Mouse (Mus musculus): ENCODE data around the gene 4931409K22Rik.

The 4931409K22Rik gene

DNA sequence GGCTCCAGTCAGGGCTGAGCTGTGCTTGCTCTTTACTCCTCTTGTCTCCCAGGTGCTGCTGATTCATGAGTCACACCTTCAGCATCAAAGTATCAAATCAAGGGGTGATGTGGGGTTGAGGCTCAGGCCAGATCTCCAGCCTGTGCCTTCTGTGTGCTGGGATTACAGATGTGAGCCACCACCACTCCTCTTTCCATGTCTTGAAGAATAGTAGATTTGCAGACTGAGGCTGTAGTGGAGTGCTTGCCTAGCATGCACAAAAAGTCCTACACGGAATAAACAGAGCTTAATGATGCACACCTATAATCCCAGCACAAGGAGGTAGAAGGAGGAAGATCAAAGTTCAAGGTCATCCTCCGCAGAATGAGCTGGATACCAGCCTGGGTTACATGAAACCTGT lies at the start of gene 4931409K22Rik:
TSS of gene 4931409K22Rik (minus strand) at position 101 of the 400 bp plus-strand sequence.
- DNase-seq: no peak

DNA sequence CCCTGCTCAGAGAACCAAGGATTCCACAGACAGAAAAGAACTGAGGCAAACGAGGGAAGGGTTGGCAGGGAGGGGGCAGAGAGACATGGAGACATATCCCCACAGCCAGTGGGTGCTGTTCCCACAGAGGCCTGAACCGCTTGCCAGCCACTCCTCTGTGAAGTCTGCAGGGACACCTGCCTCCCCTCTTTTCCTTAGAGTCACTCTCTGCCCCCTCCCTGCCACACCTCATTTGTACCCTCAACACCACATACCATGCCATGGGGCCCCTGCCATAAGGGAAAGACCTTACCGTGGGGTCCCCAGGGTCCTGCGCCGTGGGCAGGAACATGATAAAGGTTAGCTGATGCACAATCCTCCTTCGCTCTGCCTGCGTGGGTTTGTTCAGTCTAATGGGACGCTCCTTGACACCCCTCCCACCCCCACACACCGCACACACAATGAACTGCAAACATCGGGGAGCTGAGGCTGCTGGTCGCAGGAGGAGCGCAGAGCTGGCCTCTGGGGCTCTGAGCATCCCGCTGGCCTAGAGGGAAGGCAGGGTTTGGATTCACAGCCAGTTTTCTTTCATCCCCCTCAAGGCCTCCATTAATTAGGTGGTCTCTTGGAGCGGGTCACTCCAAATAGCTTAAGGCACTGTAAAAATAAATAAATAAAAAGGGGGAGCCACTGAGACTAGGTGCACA lies 49.5 kb upstream of the 4931409K22Rik start:
- DNase-seq: peak in 1 of 2 experiments; percentile 21

DNA sequence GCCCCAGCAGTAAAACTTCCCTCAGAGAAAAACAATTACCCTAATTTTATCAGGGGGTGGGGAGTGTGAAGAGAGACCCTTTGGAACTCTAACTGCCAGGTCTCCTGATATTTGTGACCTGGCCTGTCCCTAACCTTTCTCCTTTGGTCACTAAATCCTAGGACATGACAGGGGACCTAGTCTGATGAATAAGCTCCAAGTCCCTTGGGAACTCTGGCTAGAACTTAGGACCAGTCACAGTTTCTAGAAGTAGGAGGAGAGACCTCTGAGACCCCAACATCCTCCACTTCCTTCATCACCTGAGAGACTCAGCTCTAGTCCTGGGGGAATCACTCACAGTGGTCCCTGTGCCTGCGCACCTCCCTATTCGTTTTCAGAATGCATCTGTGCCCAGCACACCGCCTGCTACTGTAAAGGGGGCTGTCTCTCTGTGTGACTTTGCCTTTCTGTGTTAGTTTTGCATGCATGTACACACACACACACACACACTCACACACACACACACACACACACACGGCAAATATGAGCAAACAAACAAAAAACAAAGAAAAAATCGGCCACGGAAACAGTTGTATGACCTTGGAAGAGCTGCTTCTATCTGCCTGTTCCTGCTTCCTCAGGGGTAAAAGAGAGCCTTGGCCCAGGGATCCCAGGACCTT lies 48.8 kb upstream of the 4931409K22Rik start:
- peak in 1 of 2 experiments; percentile 13 for DNase-seq

DNA sequence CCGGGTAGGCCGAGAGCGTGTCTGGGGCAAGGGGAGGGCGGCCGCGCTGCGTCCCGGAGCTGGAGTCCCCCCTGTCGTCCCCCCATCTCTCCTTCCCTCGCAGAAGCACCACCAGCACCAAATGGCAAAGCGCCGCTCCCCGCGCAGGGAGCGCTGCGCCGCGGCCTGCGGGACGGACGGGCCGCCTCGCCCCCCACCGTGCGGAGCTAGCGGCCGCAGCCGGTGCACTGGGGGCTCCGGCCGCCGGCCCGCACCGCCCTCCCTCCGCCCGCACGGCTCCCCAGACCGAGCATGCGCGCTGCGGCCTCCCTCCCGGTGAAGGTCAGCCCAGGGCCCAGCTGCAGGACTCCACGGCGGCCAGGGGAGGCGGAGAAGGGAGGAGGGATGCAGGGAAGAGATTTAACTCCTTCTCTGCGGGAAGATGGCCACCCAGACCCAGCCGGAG lies 48.1 kb upstream of the 4931409K22Rik start:
- peak; percentile 83 to 88 for DNase-seq

DNA sequence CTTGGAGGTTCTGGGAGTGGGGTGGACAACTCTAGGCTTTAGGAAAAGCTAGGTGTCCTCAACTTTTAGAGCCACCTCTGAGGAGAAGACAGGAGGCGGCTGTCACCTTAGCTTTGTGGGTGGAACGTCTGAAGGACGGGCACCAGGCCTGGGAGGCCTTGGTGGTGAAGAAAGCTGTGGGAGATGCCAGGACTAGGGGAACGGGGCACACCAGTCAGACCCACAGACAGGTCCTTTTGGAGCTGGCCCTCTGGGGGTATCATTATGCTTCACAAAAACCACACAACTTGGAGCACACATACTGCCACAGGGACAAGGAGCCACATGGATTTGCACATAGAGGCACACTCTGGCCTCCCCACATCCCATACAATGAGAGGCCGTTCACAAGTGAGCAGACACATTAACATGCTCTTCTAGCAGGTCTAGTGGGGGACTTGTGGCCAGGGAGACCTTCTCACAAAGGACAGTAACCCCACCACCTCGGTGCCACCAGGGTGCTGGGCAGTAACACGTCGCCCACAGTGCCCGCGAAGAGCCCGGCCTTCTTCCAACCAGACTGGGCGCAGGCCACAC lies 47.6 kb upstream of the 4931409K22Rik start:
- DNase-seq: peak in 1 of 2 experiments; percentile 28

DNA sequence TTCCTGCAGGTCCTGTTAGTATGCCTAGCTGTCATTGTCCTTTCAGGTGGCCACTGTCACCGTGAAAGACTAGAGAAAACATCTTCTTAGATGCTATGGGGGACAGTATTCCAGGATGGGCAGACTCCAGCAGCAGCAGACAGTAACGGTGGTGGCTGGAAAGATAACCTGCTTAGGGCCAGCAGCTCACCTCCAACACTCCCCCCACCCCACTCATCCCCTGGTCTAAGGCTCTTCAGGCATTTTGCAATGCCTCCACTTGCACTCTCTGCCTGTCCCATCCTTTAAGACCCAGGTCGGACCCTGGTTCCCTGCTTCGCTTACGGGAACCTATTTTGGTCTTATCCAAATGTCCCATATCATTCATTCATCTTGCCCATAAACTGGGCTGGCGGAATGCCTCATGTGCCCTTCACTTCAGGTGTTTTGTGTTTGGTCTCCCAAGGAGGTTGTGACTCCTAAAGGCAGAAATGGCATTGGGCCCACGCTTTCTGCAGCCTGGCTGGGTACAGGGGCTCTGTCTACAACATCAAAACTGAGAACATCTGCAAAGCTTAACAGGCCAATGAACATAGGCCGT lies 46.9 kb upstream of the 4931409K22Rik start:
- peak; percentile 21 to 40 for DNase-seq

DNA sequence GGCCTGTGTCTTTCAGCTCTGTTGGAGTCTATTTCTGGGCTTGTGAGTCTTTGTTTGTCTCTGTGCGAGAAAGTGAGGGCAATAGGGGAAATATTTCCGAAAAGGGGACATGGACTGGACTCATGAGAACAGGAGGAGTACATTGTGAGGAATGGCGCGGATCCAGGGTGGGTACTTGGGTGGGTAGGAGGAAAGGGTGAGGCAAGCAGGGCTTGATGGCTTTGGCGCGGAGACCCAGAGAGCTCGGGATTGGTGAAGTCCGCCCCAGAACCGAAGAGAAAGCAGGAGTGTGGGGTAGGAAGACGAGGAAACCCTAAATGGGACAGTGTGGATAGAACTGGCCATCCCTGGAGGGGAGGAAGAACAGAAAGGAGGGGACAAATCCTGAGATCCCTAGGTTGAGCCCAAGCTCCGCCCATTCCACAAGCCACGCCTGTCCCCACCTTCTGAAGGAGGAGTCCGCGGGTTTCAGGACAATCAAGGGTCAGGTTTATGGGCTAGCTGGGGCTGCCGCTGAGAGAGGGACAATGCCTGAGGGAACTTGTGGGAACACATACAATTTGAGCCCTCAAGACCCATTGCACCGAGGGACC lies 46.2 kb upstream of the 4931409K22Rik start:
- peak; percentile 72 to 80 for DNase-seq

DNA sequence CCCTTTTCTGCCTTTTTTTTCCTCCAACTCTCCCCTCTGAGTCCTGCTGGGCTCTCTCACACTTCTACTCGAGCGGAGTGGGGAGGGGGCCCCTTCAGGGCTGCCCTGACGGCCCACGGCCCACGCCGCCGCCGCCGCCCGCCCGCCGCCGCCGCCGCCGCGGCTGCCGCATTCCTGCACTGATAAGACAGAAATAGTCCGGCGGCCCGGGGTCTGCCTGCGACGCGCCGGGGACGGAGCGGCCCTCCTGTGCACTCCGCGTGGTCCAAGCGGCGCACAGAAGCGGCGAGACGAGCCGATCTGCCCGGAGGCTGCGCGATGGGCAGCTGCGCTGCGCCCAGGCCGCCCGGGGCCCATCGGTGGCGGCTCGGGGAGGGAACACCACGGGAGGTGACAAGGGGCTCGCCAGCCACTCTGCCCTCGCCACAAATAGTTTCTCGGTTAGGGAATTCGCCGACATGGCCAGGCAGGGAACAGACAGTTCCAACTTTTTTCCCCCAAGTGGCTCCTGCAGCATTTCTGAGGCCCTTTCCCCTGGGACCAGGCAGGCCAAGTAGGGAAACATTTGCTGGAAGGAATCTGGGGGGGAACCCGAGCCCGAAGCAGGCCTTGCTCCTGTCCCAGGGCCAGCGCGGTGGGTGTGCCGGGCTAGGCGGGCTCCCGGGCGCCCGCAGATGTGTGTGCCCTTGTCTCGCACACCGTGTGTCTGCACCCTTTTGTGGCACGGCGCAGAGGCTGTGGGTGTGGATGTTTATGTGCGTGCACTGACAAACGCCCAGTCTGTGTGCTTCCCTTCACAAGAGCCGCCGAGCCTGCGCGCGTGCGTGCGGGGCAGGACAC lies 45.5 kb upstream of the 4931409K22Rik start:
- DNase-seq: peak; percentile 61 to 73

DNA sequence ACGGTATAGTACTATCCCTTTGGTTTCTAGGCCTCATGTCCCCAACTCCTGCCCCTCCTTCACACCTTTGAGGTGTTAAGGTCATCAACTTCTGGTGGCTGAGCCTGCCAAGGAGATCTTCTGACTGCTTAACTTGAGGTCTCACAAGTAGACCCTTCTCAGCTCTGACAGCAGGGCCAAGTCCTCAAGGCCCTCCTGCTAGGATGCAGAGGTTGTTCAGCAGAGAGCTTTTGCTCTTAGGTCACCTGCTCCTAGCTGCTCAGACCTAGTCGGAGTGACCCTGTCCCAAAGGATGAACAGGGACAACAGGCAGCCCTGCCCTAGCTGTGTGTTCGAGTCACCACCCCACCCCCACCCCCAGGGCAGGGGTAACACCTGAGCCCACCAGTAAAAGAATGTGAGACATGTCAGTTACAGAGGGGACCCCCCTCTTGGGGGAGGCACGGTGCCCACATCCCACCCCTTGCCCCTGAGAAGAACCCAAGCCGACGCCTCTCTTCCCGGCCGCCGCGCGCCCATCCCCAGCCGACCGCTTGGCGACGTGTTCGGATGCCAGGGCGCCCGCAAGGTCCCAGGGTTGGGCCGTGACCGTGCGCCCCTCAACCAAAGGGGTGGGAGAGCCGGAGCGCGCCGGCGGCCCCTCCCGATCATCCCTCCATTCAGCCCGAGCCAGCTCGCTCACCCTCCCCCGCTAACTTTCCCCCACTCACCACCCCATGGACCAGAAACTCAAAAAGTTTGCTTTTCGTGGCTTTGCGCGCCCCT lies 44.6 kb upstream of the 4931409K22Rik start:
- DNase-seq: peak; percentile 25 to 37

DNA sequence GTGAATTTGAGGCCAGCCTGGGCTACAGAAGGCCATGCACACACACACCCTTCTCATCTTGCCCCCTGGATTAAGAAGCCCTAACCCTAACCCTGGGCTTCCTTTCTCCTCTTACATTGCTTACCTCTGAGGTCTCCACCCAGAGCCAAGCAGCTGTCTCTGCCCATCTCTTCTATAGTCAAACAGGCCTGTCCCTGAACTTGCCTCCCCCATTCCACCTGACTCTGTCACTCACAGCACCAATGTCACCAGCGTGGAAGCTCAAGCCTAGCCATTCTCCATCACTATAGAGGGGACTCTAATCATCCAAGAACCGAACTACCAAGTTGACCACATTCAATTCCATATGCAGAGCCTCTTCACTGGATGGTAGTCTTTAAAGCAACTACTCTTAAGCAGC lies 43.6 kb upstream of the 4931409K22Rik start:
- no peak for DNase-seq

DNA sequence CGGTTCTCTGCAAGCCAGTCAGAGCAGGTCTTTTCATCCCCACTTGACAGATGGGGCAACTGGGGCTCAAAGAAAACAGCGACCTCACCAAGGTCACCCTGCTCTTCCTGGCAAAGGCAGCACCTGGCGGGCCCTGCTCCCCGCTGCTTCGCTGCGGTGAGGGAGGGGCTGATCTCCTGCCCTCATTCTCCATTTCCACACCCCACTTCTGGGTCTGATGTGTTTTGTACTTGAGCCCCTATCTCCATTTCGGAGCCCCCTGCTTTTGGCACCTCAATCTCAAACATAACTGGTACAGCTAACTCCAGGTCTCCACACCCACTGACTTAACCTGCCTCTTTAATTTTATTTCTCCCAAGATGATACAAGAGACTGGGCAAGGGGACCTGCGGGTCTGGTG lies 42.5 kb upstream of the 4931409K22Rik start:
- DNase-seq: peak in 1 of 2 experiments; percentile 25

DNA sequence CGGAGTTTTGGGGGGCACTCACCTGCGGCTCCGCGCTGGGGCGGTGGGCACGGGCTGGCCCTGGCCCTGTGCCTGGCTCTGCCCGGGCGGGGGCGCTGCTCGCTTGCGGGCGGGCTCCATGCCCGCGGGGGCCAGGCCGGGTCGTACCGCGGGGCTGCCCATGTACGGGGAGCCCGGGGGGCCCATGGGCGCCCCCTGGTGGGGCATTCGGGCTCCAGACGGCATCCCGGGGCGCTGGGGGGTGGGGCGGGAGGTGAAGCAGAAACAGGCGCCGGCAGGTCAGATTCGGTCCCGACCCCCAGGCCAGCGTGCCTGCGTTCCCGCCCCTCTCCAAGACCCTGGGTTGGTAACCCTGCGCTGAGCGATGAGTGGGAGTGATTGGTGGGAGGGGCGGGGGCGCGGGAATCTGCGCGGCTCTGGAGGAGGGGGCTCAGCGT lies 42.0 kb upstream of the 4931409K22Rik start:
- peak; percentile 61 to 78 for DNase-seq

DNA sequence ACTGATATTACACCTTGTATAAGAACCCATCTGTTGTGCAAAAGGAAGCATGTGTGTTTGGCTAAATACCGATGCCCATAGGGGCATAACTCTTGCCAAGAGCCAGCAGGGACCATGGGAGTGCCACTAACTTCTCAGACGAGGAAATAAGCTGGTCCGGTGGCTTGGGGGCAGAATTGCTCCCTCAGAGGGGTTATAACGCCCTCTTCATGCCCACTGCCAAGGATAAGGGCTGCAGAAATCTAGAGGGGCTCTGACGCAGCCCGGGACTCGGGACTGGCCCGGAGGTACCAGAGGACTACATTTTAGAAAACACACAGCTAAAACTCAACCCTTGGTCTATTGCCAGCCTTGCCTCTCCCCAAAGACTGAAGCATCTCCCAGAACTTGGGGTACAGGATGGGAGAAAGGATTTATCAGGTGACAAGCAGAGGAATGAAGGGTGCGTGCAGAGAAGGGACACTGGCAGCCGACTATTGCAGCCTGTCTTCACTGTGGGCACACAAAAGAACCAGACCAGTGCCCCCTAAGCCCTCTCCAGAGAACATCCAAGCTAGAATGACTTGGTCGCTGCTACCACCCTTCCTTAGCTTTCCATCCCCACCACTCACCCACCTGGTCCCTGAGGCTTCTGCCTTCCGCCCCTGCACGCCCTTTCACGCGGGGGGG lies 41.4 kb upstream of the 4931409K22Rik start:
- DNase-seq: peak; percentile 66 to 68

DNA sequence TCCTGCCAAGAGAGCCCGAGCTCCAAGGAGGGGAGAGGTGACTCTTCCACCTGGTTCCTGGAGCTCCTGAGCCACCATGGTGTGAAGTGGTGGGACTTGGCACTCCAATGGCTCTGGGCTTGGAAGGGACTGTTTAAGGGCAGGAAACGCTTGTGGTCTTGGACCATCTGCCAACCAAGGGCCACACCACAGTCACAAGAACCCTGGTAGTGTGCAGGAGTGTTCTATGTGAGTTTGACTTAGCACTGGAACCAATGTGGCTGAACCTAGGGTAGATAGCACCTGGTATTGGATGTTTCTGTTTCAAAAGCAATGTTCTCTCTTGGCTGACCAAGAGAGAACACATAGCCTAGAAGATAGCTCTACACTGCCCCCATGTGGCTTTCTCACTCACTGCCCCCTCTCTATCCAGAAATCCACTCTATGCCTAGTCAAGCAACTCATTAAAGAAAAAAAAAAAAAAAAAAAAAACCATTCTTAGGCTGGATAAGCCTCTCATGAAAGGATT lies 40.7 kb upstream of the 4931409K22Rik start:
- peak; percentile 82 to 87 for DNase-seq

DNA sequence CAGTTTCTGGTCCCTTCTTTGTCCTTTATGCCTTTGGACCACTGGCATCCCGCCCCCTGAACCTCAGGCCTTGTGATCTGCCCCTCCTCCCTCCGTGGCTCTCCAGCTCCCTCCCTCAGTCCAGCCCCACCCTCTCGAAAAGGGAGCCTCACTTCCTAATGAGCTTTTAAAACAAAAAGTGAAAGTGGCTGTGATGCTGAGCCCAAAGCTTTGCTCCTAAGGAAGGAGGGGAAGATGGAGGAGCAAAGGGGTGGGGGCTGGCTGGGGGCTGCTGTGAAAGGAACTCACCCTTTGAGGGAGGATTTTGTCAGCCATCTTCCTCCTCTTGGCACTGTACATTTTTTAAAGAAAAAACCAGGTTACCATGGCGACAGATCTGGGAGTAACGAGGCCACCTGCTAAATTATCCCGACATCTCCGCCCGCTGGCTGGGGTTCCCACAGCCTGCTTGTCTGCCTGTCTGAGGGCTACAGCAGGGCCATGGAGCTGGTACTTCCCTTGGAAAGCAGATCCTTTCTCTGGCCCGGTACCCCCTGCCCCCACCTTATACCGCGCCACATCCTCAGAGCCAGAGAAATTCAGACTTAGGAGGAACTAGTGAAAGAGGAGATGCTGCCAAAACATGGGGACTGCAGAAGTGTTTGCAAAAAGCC lies 40.0 kb upstream of the 4931409K22Rik start:
- DNase-seq: peak; percentile 52 to 60

DNA sequence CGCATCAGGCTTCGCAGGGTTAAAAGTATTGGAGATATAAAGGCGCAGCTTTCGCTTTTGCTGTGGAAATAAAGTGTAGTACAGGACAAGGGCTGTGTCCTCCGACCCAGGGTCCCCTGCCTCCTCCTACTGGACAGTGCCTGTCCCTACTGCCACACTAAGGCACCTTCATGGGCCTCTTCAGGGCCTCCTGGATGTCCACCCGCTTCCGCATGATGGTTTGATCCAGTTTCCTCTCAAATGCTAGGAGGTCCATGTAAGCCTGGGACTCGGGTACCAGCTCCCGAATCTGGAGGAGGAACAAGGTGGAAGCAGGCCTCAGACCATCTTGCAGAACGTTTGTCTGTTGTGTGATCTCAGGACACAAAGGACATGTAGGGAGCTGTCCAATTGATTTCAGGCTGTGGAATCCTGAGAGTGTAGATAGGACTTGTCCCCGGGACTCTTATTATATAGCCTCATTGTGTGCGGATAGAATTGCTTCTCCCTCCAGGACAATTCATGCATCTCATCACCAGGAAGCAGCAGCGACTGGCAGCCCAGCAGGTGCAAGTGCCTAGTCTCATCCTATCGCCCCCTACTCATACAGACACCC lies 39.3 kb upstream of the 4931409K22Rik start:
- DNase-seq: peak in 1 of 2 experiments; percentile 16

DNA sequence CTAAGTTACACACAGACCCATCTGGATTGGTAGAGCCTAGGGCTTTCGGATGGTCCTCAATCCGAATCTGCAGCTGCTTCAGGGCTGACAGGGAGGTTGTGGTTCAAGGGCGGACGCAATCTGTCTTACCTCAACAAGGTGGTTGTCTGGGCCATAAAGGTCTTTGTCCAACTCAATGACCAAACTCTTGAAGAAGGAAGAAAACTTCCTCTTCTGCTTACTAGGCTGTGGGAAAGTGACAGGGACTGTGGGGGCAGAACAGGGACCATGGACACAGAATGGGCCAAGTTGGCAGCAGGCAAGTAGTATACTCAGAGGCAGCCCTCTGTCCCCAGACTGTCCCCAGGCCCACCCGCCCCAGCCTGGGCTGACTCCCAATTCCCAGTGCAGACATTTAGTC lies 38.7 kb upstream of the 4931409K22Rik start:
- DNase-seq: no peak

DNA sequence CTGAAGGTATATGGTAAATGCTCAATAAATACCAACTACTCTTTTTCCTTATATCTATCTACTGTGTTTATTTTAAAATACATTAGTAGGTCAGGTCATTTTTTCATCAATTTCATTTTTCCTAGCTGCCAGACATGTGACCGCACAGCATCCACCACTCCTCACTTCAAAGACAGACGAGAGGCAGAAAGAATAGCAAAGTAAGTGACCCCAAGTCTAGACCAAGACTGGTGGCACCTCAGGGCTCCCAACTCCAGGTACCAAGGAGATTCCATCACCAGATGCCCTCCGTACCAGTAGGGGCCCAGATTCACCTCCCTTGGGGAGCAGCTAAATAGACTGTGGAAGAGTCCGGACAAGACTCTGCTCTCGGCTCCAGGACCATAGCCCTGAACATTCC lies 37.7 kb upstream of the 4931409K22Rik start:
- no peak for DNase-seq

DNA sequence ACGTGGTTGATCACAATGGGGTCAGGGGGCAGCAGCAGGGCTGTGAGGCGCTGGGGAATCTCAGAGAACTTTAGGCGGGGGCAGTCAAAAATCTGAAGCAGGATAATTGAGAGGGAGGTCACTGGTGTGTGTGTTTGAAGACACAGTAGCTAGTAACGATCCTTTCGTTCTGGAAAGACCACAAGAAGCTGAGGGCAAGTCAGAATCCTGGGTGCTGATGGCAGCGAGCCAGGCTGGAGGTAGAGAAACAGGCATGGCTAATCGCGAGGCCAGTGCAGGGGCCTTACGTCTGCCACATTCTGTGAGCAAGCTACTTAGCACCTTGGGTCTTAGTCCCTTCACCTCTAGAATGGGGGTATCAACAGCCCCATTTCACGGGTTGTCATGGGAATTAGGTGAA lies 37.3 kb upstream of the 4931409K22Rik start:
- peak in 1 of 2 experiments; percentile 31 for DNase-seq

Data from cerebellum, postnatal 25 days (tissue).